Mouse (Mus musculus): ENCODE measurements around the gene Stat3.

Stat3 gene

GRCm38 (mm10) chr11:100888348-100888820 is 51.0 kb downstream of the Stat3 start:
- DNase-seq (ENCODE audit: low read depth), result peak; percentile 57

GRCm38 (mm10) chr11:100887764-100888163 is 51.6 kb downstream of the Stat3 start:
- no peak for DNase-seq (ENCODE audit: low read depth)

DNA sequence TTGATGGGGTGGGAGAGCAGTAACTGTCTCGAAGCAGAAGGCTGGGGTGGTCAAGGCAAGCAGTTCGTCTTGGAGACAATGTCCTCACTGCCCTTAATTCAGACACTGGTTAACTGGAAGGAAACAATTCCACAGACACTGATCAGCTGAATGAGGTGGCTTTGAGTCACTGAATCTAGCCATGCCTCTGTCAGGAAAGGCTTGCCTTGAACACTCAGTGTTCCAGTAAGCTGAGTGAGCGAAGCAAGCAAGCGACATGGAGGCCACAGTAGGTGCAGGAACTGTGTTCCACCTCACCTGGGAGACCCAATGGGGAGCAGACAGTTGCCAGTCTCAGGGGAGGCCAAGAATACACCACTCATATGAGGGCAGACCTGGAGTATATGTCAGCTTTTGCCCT is 52.1 kb downstream of the Stat3 start:
- no peak for DNase-seq (ENCODE audit: low read depth)

DNA sequence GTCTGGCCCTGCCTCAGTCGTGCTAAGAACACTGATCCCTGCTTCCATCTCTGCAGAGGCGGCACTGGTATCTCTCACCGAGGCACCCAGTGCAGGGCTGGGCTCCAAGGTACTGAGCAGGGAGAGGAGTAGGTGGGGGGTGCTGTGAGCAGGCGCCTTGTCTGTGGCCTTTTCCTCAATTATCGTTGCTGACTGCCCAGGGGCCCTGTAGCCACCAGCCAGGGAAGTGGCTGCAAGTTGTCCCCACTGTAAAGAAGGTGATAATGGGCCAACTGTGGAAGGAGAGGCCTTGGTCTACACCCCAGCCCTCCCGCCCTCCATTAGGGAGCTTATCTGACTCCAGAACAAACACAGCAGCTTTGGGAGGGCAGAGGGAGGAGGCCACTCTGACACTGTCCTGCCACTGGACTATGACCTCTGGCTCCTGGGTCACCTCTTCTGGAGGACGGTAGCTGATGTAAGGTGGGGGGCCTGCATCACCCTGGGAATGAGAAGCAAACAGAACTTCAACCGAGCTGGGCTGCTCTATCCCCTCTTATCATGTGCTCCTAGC is 53.1 kb downstream of the Stat3 start:
- no peak for DNase-seq (ENCODE audit: low read depth)

DNA sequence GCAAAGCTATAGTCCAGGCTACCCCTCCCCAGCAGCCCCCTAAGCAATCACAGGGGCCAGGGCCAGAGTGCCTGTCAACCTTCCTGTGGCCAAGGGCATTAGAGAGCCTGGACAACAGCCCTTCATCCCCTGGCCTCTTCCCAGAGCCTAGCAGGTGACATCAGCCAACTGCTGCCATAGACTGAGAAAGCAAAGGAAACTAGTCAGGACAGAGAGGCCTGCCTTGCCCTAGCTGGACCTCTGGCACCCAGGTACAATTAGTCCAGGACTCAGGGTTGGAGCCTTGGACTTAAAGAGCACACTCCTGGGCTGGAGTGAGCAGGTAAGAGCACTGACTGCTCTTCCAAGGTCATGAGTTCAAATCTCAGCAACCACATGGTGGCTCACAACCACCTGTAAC is 53.9 kb downstream of the Stat3 start:
- no peak for DNase-seq (ENCODE audit: low read depth)

DNA sequence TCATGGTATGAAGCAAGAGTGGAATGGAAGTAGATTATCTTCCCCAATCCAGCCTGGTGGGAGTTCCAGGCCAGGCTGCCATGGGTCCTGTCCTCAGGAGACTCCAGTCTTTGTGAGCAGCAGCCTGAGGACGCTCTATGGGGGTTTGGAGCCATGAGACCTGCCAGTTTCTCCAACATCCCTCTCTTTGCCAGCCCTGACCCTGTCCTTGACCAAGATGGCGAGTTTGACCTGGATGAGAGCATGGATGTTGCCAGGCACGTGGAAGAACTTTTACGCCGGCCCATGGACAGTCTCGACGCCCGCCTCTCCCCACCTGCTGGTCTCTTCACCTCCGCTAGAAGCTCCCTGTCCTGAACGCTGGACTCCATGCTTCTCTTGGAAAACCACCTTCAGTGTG is 55.7 kb downstream of the Stat3 start:
- DNase-seq (ENCODE audit: low read depth), result no peak

DNA sequence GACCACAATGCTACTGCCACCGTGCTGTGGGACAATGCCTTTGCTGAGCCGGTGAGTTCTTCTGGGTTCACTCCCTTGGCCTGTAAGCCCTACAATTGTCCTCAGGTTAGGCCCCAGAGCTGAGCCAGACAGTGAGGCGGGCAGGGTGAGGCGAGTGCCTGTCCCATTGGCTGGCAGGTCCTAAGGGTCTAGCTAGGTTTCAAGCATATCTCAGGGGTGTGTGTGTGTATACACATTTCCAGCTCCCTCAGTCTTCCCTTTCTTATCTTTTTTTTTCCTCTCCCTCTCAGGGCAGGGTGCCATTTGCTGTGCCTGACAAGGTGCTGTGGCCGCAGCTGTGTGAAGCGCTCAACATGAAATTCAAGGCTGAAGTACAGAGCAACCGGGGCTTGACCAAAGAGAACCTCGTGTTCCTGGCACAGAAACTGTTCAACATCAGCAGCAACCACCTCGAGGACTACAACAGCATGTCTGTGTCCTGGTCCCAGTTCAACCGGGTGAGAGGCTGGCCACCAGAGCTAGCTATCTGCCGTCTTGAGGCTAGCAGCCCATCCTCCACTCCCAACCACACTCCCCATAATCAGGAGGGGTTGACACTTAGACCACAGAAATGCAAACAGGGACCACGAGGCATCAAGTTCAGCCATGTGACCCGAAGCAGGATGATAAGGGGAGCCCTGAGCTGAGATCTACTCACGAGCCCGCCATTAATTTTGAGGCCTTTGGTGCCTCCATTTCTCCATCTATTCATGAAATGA is 59.8 kb downstream of the Stat3 start:
- DNase-seq (ENCODE audit: low read depth), result peak; percentile 34

DNA sequence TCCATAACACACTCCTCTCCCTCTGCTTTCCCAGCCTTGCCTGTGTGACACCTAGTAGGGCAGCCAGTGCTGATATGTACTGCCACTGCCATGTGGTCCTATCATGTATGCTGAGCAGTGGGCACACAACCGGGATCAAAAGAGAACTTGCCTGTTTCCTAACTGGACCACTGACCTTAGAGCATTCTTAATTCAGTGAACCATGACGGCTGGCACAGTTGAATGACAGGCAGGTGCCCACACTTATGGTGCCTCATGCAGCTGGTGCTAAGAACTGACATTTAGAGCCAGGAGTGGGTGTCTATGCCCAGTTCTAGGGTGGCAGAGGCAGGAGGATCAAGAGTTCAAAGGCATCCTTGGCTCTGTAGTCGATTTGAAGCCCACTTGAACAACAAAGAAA is 63.6 kb downstream of the Stat3 start:
- no peak for DNase-seq (ENCODE audit: low read depth)

- DNase-seq (ENCODE audit: low read depth), result no peak
Measured at GRCm38 (mm10) chr11:100870968-100871350, 68.4 kb downstream of the Stat3 start.

- DNase-seq (ENCODE audit: low read depth), result no peak
Measured at GRCm38 (mm10) chr11:100870256-100870967, 68.9 kb downstream of the Stat3 start.

DNA sequence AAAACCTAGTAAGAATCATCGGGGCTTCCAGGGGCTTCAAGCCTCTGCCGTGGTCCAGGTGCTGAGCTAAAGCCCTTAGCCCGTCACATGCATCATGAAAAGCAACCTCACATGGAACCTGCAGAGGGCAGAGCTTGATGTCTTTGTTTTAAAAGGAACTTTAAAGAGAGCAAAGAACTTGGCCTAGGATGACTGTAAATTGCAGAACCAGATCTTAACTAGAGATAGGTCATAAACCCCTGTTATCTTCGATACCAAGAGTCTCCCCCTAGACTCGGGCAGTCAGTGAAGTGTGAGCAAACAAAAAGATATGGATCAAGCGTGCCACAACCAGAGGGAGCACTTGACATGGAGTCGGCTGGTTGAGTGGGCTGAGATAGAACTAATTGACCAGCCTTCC is 73.7 kb downstream of the Stat3 start:
- peak; percentile 73 for DNase-seq (ENCODE audit: low read depth)

GRCm38 (mm10) chr11:100863141-100863540 is 76.2 kb downstream of the Stat3 start:
- DNase-seq (ENCODE audit: low read depth), result no peak

DNA sequence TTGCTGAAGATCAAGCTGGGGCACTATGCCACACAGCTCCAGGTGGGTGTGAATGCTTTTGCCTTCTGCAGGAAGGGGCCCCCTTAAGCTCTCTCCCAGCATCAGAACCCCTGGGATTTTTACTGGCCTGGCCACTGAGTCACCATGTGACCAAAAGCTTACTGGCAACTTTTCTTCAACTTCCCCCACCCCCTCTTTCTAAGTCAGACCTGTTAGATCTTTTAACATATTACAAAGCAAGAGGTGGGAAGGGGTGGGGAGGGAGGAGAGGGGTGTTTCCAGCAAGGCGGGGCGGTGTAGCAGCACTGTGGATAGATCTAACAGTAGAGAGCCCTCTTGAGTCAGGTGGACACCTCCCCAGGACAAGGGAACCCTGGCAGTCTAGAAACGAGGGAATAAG is 77.5 kb downstream of the Stat3 start:
- DNase-seq (ENCODE audit: low read depth), result no peak

- peak; percentile 42 for DNase-seq (ENCODE audit: low read depth)
Measured at GRCm38 (mm10) chr11:100861335-100861734, 78.0 kb downstream of the Stat3 start.

DNA sequence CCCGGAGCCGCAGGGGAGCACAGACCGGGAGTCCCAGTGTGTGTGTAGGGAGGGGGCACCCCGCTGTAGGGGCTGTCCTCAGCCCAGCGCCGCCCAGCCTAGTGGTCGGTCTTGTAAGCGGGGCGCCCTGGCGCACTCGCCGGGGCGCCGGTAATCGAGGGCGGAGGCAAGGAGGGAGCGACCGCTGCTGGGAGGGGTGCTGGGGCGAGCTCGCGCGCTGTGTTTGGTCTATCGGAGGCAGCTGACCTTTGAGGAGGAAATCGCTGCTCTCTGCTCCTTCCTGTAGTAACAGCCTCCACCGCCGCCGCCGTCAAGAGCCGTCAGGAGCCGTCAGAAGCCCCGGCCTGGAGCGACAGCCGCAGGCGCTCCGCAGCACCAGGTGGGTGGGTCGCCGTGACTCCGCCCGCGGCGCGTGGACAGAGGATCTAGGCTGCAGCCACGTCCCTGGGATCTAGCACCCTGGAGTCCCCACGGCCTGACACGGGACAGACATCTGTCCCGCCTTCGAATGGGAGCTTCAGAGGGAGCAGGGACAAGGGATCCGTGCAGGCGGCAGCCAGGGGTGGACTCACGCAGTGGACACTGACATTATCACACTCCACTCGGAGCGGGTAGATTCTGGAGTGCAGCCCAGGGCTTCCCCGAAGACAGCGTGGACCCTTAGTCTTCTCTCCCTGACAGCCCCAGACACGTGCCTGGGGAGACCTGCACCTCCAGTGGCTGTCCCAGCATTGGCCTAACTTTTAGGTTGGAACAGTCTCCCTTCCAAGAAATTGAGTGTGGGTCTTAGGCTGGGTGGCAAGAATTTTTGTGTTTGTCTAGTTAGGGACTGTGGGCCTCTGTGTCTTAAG is 78.9 kb downstream of the Stat3 start:
- DNase-seq (ENCODE audit: low read depth), result peak; percentile 92

GRCm38 (mm10) chr11:100859579-100860075 is 79.7 kb downstream of the Stat3 start:
- DNase-seq (ENCODE audit: low read depth), result no peak

- no peak for DNase-seq (ENCODE audit: low read depth)
Measured at GRCm38 (mm10) chr11:100858935-100859578, 80.3 kb downstream of the Stat3 start, which contains the start of gene Stat5a. Stat5a (plus strand) TSS chr11:100859351.

DNA sequence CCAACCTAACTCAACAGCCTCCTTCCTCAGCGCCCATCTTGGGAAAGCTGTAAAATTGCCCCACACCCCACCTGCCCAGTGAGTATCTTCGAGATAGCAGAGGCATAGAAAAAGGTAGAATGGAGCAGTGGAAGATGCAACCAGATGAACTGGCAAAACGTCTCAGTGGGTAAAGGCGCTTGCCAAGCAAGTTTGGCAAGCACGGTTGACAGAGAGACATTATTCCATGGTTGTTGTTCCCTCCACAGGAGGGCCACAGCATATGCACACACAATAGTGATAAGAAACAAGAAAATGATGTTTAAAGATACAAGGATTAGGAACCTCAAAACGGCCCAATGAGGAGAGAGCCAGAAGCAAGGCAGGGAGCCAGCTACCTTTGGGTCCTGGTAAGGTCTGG is 81.4 kb downstream of the Stat3 start:
- no peak for DNase-seq (ENCODE audit: low read depth)

GRCm38 (mm10) chr11:100855178-100855577 is 84.2 kb downstream of the Stat3 start:
- DNase-seq (ENCODE audit: low read depth), result no peak

- DNase-seq (ENCODE audit: low read depth), result no peak
Measured at GRCm38 (mm10) chr11:100854268-100854667, 85.1 kb downstream of the Stat3 start.

GRCm38 (mm10) chr11:100853018-100853417 is 86.3 kb downstream of the Stat3 start:
- DNase-seq (ENCODE audit: low read depth), result peak; percentile 77
